Mouse (Mus musculus): ENCODE results near the gene Arhgap5.

DNA sequence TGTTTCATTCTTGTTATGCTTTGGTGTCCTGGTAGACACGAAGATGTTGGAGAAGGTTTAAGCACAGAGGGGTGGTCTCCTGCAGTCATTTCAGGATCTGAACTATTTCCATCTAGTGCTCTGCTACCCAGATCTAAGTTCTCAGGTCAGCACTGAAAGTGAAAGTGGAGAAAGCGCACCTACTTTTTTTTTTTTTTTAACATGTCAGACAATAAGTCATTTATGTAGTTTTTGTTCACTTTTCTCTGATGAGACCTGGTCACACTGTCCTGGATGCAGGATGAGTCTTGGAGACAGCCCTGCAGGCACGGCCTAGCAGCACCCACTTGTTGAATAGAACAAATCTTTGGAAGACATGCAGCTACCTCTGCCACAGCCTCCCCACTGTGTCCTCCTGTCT lies 111.9 kb downstream of the Arhgap5 start:
- TF ChIP-seq CTCF (IDR thresholded peaks at IDR 0.05; ENCODE audit: borderline replicate concordance, insufficient read depth, low read depth, low read length) = no peak
- no peak for TF ChIP-seq POLR2A (IDR thresholded peaks at IDR 0.05; ENCODE audit: borderline replicate concordance, insufficient read depth, low read length)
